Mouse (Mus musculus) embryo, embryonic 10.5 days (tissue): ENCODE data around the gene Tmem236.

Experiments
- DNase-seq: peaks from one replicate; pipeline ENCODE4 v3.0.0-alpha.2; 2015; ENCODE audit warnings: low spot score

The Tmem236 gene

DNA sequence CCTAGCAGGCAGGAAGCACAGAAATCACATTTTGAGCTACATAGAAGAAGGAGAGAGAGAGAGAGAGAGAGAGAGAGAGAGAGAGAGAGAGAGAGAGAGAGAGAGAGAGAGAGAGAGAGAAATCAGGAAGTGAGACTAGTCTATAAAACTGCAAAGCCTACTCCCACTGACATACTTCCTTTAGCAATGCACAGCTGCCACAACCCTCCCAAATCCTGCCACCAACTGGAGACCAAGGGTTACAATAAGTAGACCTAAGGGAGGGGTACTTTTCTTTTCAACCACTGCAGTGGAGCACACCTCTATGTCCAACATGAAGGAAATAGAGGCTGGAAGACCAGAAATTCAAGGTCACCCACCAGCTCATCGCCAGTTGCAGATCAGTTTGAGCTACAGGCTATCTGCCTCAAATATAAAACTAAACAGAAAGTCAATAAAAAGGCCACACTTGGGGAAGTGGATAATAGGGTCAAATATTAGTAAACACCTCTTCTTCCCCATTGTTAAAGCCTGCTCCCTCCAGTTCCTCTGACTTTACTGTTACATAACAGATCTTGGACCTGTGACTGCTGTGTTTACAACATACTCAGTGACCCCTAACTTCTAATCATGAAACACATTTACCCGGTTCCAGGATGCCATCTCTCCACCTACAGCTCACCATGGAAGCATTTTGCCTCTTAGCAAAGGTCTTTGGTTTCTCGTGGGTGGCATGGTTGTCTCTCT lies 75.7 kb downstream of the Tmem236 start:
- no peak for DNase-seq

DNA sequence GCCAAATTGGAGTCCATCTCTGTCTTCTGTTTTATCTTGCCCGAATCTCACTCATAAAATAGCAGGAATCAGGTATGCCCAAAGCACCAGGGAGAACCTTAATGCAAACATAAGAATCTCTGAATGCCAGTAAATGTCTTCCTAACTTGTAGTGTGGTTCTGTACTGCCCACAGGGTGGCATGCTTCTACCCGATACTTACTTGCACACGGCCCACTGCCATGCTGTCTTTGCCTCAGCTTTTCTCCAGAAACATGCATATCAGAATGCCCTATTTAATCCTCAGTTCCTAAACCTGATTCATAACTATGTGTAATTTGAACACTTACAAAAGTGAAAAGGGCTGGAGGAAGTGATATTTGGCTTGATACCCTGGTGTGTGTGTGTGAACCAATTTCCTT lies 77.6 kb downstream of the Tmem236 start:
- no peak for DNase-seq

GRCm38 (mm10) chr2:14258345-14258850 lies 84.1 kb downstream of the Tmem236 start:
- DNase-seq: no peak

DNA sequence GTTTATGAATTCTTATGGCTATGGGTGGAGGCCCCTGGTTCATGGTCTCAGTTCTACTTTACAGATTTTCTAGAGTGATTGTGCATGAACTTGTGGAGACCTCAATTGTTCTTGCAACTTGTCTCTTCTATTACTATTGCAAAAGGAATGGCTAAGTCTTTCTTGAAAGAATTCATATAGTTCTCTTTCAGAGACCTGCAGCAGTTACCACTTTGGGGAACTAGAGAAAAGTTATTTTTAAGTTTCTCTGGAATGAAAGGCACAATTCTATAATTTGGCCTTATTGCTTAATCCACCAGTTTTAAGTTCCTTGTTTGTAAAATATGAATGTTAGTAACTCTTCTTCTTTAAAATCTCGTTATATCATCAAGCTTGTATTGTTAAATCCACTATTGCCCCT lies 87.8 kb downstream of the Tmem236 start:
- no peak for DNase-seq

DNA sequence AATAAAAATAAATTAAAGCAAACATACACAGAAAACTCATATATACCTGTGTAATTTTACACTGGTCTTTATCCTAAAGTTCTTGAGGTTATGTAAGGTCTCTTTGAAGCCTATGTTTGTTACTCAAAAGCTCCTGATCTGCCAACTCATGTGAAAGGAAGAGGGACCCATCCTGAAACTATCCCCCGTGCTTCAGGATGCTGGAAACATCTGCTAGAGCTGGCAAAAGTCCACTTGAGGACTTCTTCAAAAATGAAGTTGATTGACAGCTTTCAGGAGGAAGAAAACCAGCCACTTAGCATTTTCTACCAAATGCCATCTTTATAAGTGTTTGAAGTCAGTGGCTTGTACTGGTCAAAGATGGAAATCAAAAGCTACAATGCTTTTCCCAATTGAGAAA lies 94.8 kb downstream of the Tmem236 start:
- no peak for DNase-seq
